Mouse (Mus musculus): ENCODE data around the gene Tbc1d20. TPM values are rescaled to one million over a fixed set of nuclear protein-coding genes. Genes with fewer than 3 reads are reported as not detected.
A peak's percentile ranks its signal among the peaks of the same experiment; 100 is the strongest.
"Not testable (repeated sequence)": the region's sequence is repeated elsewhere in the genome, so short reads cannot be mapped to it uniquely, and the experiment has no call there.

Gene Tbc1d20
- polyA plus RNA-seq, 1 experiment from 2014 or later = 71.4 TPM

DNA sequence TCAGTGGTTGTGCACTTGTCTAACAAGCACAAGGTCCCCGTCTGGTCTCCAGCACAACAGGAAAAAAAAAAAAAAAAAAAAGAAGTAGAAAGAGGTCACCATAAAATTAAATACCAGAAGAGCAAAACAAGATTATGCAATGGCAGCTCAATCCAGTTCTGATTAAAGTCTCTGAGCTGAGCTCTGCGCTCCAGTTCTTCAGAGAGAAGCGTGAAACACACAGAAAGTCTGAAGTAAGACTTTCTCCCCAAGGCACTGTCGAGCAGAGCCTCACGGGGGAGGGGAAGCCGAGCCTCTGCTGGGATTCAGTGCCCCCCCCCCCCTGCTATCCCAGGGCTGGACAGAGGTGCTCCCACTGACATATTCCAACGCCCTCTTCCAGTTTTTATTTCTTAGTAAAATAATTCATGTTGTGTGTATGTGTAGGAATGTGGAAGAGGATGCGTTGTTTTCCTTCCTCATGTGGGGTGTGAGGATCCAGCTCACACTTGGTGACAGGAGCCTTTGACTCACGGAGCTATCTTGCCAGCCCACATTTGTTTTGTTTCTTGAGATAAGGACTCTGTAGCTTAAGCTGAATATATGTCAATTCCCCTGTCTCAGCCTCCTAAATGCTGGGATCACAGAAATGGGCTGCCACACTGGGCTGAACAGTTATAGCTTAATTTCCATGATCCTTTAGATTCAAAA, 53.3 kb downstream of the Tbc1d20 start:
- DNase-seq (ENCODE audit: low read depth, low spot score) = no peak
- no peak for TF ChIP-seq CTCF (IDR thresholded peaks at IDR 0.05)
- ChIA-PET CTCF (interaction anchor here (0.8 to 1.7 kb wide), 3 partner anchors 17 to 21 kb away, joined by 3 to 11 read pairs (median 5); no protein-coding TSS in a partner anchor), POLR2A (interaction anchor here (0.7 kb wide), 1 partner anchor 1572 kb away, joined by 6 read pairs; no protein-coding TSS in a partner anchor)
- no peak for ATAC-seq
- H3K27me3 ChIP-seq = no peaks in the 10 kb centered on the region
- in situ Hi-C loops (cut with MboI; ENCODE audit: low pct_unique_long_range_greater_than_20kb) = loop anchor here (5.0 to 25.0 kb wide), 2 partner anchors 240 to 435 kb away; partner anchors contain the start of genes Angpt4 and Srxn1

DNA sequence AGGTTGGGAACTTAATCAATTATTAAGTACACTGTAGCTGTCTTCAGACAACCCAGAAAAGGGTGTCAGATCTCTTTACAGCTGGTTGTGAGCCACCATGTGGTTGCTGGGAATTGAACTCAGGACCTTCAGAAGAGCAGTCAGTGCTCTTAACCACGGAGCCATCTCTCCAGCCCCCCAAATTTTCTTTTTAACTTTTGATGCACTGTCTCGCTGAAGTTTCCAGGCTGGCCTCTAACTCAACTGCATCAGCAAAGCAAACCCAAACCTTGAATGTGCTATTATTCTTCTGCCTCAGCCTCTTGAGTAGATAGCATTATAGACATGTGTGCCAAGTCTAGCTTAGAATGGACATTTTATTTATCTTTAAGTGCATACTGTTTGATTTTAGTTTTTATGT, 54.1 kb downstream of the Tbc1d20 start:
- DNase-seq (ENCODE audit: low read depth, low spot score) (no peak), ATAC-seq (no peak)
- no peaks in the 10 kb centered on the region for H3K27me3 ChIP-seq
- in situ Hi-C loops (cut with MboI; ENCODE audit: low pct_unique_long_range_greater_than_20kb) = loop anchor here (5.0 to 25.0 kb wide), 2 partner anchors 240 to 435 kb away; partner anchors contain the start of genes Angpt4 and Srxn1
- ChIA-PET POLR2A (no interaction called here), CTCF (interaction anchor here (0.8 to 1.5 kb wide), 2 partner anchors 16 to 19 kb away, joined by 3 to 11 read pairs; no protein-coding TSS in a partner anchor)
- TF ChIP-seq CTCF (IDR thresholded peaks at IDR 0.05) = no peak

DNA sequence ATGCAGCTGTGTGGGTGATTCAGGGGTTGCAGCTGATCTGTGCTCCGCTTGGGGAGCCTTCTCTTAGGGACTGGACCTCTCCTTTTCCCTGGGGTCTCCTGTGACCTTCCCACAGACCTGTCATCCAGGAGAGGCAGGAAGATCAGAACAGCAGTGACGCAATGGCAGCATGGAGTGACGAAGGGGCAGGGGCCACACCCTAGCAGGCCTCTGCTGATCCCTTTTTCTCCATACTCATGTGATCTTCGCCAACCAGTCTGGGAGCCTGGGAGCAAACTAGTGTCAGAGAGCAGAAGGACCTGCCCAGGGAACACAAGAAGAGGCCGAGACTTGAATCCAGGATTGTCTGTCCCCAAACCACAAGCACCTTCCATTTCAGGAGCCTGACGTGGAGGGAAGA, 55.6 kb downstream of the Tbc1d20 start:
- CTCF ChIA-PET = interaction anchor here (3.3 kb wide), 1 partner anchor 14 kb away, joined by 23 read pairs; no protein-coding TSS in a partner anchor
- DNase-seq (ENCODE audit: low read depth, low spot score) = no peak
- POLR2A ChIA-PET = no interaction called here
- in situ Hi-C loops (cut with MboI; ENCODE audit: low pct_unique_long_range_greater_than_20kb) = loop anchor here (5.0 to 25.0 kb wide), 2 partner anchors 242 to 437 kb away; partner anchors contain the start of genes Angpt4 and Srxn1
- no peaks in the 10 kb centered on the region for H3K27me3 ChIP-seq
- no peak for ATAC-seq
- no peak for TF ChIP-seq CTCF (IDR thresholded peaks at IDR 0.05)

DNA sequence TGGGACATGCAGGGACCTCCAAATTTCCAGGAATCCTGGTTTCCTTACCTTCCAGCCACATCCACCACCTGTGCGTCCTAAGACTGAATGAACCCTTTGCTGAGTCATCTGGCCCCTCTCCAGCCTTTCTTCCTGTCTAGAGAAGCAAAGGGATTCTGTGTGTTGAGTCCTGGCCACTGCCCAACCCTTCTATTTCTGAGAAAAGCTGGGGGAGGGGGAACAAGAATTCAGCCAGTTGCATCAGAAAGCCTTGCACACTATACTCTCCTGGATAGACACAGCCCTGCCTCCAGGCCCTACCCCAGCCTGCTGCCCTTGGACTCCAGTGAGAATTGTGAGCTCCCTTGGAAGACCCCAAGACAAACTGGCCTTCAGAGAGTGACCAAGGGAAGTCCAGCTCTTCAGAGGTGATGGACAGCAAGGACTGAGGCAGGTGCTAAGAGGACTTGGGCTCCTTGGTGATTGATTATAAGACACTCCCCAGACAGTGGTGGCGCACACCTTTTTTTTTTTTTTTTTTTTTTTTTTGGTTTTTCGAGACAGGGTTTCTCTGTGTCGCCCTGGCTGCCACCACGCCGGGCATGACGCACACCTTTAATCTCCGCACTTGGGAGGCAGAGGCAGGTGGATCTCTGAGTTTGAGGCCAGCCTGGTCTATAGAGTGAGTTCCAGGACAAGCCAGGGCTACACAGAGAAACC, 56.4 kb downstream of the Tbc1d20 start:
- ATAC-seq = peak; percentile 86
- ChIA-PET POLR2A (interaction anchor here (0.7 to 1.0 kb wide), 3 partner anchors 10 to 117 kb away, joined by 3 to 6 read pairs (median 6); no protein-coding TSS in a partner anchor), CTCF (interaction anchor here (3.3 kb wide), 1 partner anchor 13 kb away, joined by 23 read pairs; no protein-coding TSS in a partner anchor)
- no peak for TF ChIP-seq CTCF (IDR thresholded peaks at IDR 0.05)
- H3K27me3 ChIP-seq = no peaks in the 10 kb centered on the region
- peak; percentile 83 for DNase-seq (ENCODE audit: low read depth, low spot score)
- in situ Hi-C loops (cut with MboI; ENCODE audit: low pct_unique_long_range_greater_than_20kb) = loop anchor here (5.0 to 25.0 kb wide), 2 partner anchors 243 to 438 kb away; partner anchors contain the start of genes Angpt4 and Srxn1

DNA sequence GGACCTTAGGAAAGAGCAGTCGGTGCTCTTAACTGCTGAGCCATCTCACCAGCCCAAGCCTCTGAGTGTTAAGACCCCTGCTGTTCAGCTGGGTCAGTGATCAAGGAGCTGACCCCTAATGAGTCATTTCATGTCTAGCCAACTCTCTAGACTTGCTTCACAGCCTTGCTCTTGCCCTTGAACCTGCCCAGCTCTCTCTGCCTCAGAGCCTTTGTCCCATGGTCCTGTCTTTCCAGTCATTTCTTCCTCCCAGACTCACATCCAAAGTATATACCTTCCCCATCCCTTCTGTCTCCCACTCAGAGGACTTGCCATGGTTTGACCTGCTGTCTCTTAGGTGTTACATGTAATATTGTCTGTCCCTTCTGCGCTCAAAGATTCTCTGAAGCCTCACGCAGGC, 63.6 kb downstream of the Tbc1d20 start:
- no peak for ATAC-seq
- H3K27me3 ChIP-seq = no peaks in the 10 kb centered on the region
- ChIA-PET CTCF (no interaction called here), POLR2A (interaction anchor here (0.6 kb wide), 1 partner anchor 14 kb away, joined by 3 read pairs; no protein-coding TSS in a partner anchor)
- TF ChIP-seq CTCF (IDR thresholded peaks at IDR 0.05) = no peak
- no peak for DNase-seq (ENCODE audit: low read depth, low spot score)
- in situ Hi-C loops (cut with MboI; ENCODE audit: low pct_unique_long_range_greater_than_20kb) = no loop called here

DNA sequence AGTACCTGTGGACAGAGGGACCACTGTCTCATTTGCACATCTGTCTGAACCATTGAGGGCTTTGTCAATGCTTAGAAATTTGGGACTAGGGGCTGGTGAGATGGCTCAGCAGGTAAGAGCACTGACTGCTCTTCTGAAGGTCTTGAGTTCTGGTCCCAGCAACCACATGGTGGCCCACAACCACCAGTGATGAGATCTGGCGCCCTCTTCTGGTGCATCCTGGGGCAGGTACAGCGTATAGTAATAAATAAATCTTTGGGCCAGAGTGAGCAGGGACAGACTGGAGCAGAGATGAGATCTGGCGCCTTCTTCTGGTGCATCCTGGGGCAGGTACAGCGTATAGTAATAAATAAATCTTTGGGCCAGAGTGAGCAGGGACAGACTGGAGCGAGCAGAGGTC, 65.3 kb downstream of the Tbc1d20 start:
- CTCF ChIA-PET; DNase-seq (ENCODE audit: low read depth, low spot score); H3K27me3 ChIP-seq; in situ Hi-C loops (cut with MboI; ENCODE audit: low pct_unique_long_range_greater_than_20kb); POLR2A ChIA-PET; ATAC-seq: not testable (repeated sequence)

DNA sequence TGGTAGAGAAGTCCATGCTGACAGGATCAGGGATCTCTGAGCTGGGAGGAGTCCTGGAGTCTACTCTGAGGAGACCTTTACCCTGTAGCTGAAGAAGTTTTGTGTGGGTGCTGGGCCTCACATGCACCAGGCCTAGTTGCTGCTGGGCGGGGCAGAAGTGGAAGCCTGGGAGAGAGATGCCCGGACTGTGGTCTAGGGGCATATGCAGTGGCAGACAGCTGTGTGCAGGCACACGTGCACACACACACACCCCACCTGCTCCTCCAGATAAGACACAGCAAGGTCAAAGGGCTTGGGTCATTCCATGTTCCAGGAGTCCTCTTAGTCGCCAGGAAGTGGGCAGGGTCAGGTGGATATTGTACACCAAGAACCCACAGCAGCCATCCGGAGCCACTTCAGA, 66.0 kb downstream of the Tbc1d20 start:
- no peaks in the 10 kb centered on the region for H3K27me3 ChIP-seq
- no peak for TF ChIP-seq CTCF (IDR thresholded peaks at IDR 0.05)
- CTCF ChIA-PET = no interaction called here
- POLR2A ChIA-PET = interaction anchor here (1.4 kb wide), 1 partner anchor 10 kb away, joined by 6 read pairs; no protein-coding TSS in a partner anchor
- ATAC-seq = no peak
- in situ Hi-C loops (cut with MboI; ENCODE audit: low pct_unique_long_range_greater_than_20kb) = loop anchor here (10.0 kb wide), 1 partner anchor 335 kb away; no protein-coding TSS in a partner anchor
- no peak for DNase-seq (ENCODE audit: low read depth, low spot score)

DNA sequence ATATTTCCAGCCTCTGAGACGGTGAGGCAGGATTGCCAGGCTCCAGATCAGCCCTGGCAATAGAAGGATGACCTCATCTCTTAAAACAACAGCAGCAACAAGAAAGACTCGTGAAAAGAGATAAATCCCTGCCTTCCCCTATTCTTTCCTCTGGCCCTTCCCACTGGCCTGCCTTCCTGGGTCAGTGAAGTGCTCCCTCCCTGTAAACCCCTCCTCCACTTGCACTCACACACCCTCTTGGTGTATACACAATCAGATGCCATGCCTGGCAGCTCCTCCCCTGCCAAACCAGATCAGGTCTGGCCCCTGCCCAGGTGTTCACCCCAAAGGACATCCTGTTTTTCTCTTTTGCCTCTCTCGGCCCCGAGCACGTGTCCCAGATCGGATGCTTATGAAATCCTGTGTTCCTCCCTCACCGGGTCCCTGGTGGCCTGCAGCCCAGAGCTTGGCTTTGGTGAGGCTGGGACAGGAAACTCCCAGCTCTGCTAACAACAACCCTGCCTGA, 66.7 kb downstream of the Tbc1d20 start:
- TF ChIP-seq CTCF (IDR thresholded peaks at IDR 0.05) = no peak
- in situ Hi-C loops (cut with MboI; ENCODE audit: low pct_unique_long_range_greater_than_20kb) = loop anchor here (10.0 kb wide), 1 partner anchor 336 kb away; no protein-coding TSS in a partner anchor
- H3K27me3 ChIP-seq = no peaks in the 10 kb centered on the region
- ChIA-PET POLR2A (interaction anchor here (1.4 kb wide), 1 partner anchor 10 kb away, joined by 6 read pairs; no protein-coding TSS in a partner anchor), CTCF (interaction anchor here (0.8 kb wide), 1 partner anchor 17 kb away, joined by 3 read pairs; no protein-coding TSS in a partner anchor)
- ATAC-seq = no peak
- DNase-seq (ENCODE audit: low read depth, low spot score) = no peak

DNA sequence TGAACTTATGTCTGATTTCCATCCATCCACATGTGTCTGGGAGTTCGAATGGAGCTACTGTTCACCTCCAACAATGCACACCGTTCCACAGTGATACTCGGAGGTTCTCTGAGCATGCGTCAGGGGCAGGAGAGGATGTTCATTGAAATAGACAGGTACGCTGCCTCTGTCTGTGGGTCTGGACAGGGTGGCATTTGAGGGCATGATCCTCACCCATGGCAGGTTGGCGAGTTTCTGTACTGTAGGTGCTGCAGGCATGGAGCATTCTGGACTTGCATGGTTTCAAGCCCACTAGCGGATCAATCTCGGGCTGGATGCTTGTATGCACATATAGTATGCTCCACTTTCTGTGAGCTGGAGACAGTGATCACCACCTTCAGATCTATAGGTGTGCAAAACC, 67.6 kb downstream of the Tbc1d20 start:
- ChIA-PET POLR2A (interaction anchor here (0.6 to 1.2 kb wide), 2 partner anchors 17 to 20 kb away, joined by 3 to 6 read pairs; partner anchors contain the start of gene Trib3), CTCF (interaction anchor here (3.1 kb wide), 1 partner anchor 17 kb away, joined by 20 read pairs; the partner anchor contains the start of gene Trib3)
- no peak for DNase-seq (ENCODE audit: low read depth, low spot score)
- TF ChIP-seq CTCF (IDR thresholded peaks at IDR 0.05) = no peak
- ATAC-seq = no peak
- in situ Hi-C loops (cut with MboI; ENCODE audit: low pct_unique_long_range_greater_than_20kb) = loop anchor here (10.0 kb wide), 1 partner anchor 336 kb away; no protein-coding TSS in a partner anchor
- no peaks in the 10 kb centered on the region for H3K27me3 ChIP-seq

Other genes with a start within 250 kb of the Tbc1d20 start
- gene Scrt2, start 212.3 kb upstream of the Tbc1d20 start, polyA plus RNA-seq (2021) = not detected
- 72.3 TPM for gene Srxn1, start 188.3 kb upstream of the Tbc1d20 start, polyA plus RNA-seq (2021)
- gene Tcf15, start 150.3 kb upstream of the Tbc1d20 start, polyA plus RNA-seq (2021) = not detected
- gene Csnk2a1, start 67.0 kb upstream of the Tbc1d20 start, polyA plus RNA-seq (2021) = 97.9 TPM
- gene Rbck1, start 38.8 kb downstream of the Tbc1d20 start, polyA plus RNA-seq (2021) = 101 TPM
- gene Trib3, start 50.2 kb downstream of the Tbc1d20 start, polyA plus RNA-seq (2021) = 19.6 TPM
- not detected for gene Nrsn2, start 82.8 kb downstream of the Tbc1d20 start, polyA plus RNA-seq (2021)
- gene Sox12, start 104.2 kb downstream of the Tbc1d20 start, polyA plus RNA-seq (2021) = 19.6 TPM
- gene Zcchc3, start 121.2 kb downstream of the Tbc1d20 start, polyA plus RNA-seq (2021) = 2.6 TPM
- gene 6820408C15Rik, start 121.8 kb downstream of the Tbc1d20 start, polyA plus RNA-seq (2021) = 0.06 TPM
- gene Defb23, start 170.8 kb downstream of the Tbc1d20 start, polyA plus RNA-seq (2021) = not detected
- gene Defb20, start 183.2 kb downstream of the Tbc1d20 start, polyA plus RNA-seq (2021) = not detected
- not detected for gene Defb22, start 196.3 kb downstream of the Tbc1d20 start, polyA plus RNA-seq (2021)
- not detected for gene Defb26, start 217.9 kb downstream of the Tbc1d20 start, polyA plus RNA-seq (2021)
- 0.22 TPM for gene Defb28, start 224.4 kb downstream of the Tbc1d20 start, polyA plus RNA-seq (2021)
- 0.14 TPM for gene Defb29, start 246.3 kb downstream of the Tbc1d20 start, polyA plus RNA-seq (2021)

All from Patski (cell line).